Mouse (Mus musculus): ENCODE measurements around the gene Bcdin3d.

- TF ChIP-seq CTCF (conservative IDR thresholded peaks at IDR 0.05; ENCODE audit: low read length) (no peak), NANOG (IDR thresholded peaks at IDR 0.05; ENCODE audit: borderline replicate concordance, low read length) (no peak), POU5F1 (IDR thresholded peaks at IDR 0.05; ENCODE audit: borderline replicate concordance, low read length) (no peak)
These were observed 53.4 kb downstream of the Bcdin3d start for GRCm38 (mm10) chr15:99421152-99421551.

Data from E14TG2a.4 (cell line).